Mouse (Mus musculus): ENCODE measurements at regions not wholly inside any gene's neighbourhood (a gene's known extent, or its start where the extent isn't known, plus 50 kb on each side); places are given as distances from the start of the nearest gene placed in this dataset.

DNA sequence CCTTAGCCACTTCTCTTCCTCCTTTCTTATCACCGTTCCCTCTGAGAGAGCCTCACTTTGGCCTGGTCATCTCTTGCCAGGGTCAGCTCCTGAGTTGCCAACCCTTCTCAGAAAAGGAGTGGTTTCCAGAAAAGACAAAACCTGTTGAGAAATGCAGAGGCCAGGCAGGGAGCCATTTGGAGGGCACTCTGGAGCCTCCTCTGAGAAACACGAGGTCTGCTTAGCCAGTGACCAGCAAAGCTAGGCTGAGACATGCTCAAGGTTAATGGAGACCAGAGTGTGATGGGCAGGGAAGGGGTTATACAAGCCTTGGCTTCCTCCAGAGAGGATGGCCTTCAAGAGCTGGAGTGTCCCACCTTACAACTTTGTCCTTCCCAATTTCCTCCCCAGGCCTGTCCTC is 113.6 kb downstream of the Prox1 start:
- TF ChIP-seq CTCF (IDR thresholded peaks at IDR 0.05; ENCODE audit: insufficient read depth, low read length) (no peak), POLR2A (IDR thresholded peaks at IDR 0.05; ENCODE audit: borderline replicate concordance, extremely low read depth, low read depth, low read length) (no peak)
